8 mouse cellular contexts compared by ENCODE assay signal in the genomic region with DNA sequence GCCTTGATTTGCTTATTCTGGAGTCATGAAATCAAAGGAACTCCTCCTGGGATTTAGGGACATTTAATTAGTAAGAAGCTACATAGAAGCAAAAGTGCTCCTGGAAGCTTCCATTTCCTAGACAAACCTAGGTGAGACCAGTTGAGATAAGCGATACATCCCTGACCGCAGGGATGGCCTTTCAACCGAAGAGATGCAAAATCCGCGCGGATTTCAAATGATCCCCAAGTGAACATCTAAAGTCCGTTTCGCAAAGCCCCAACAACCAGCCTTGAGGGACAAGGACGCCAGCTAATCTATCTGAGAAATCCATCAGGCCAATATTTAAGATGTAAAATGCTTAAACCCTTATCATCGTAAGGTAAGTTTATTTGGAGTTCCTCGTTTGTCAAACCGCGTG. TPM values are rescaled to one million over a fixed set of nuclear protein-coding genes. Genes with fewer than 3 reads are reported as not detected.
DNase-seq lines count a peak whose midpoint lies in the region; ATAC-seq and TF ChIP-seq lines count a peak whose summit lies in the region.

No protein-coding gene starts in this region.

- 2% methylated on average over 13 of the region's 13 CpGs for WGBS in lung, embryonic 14.5 days
- WGBS in embryonic facial prominence, embryonic 13.5 days = 2% methylated on average over 13 of the region's 13 CpGs
- WGBS in hindbrain, embryonic 13.5 days = 1% methylated on average over 13 of the region's 13 CpGs

- H3K9ac ChIP-seq in lung, embryonic 14.5 days = peak overlapping the region; percentile 60
- peak overlapping the region; percentile 76 for H3K9ac ChIP-seq in embryonic facial prominence, embryonic 13.5 days
- peak overlapping the region; percentile 70 for H3K9ac ChIP-seq in hindbrain, embryonic 13.5 days

- DNase-seq in lung, embryonic 14.5 days = peak; percentile 44
- DNase-seq in lung, postnatal 25 days (ENCODE audit: low spot score) = no peak
- DNase-seq in lung, postnatal 10 days = peak; percentile 19
- DNase-seq in layer of hippocampus, adult 11-12 months (ENCODE audit: low spot score) = no peak
- no peak for DNase-seq in ovary, postnatal 36 days (ENCODE audit: low spot score)

- no peak for TF ChIP-seq CTCF in lung, embryonic 14.5 days (IDR thresholded peaks at IDR 0.05; ENCODE audit: low read depth)

- no peaks in the 10 kb centered on the region for H3K4me1 ChIP-seq in lung, embryonic 14.5 days (ENCODE audit: insufficient read depth)
- H3K4me1 ChIP-seq in embryonic facial prominence, embryonic 13.5 days = no peaks in the 10 kb centered on the region
- H3K4me1 ChIP-seq in hindbrain, embryonic 13.5 days (replicated peaks) = 0 out of 2 replicates have a peak, but pooled peaks cover 2% of the 10 kb centered on the region

- H3K4me2 ChIP-seq in lung, embryonic 14.5 days = peak overlapping the region; percentile 73
- peak overlapping the region; percentile 69 for H3K4me2 ChIP-seq in embryonic facial prominence, embryonic 13.5 days
- H3K4me2 ChIP-seq in hindbrain, embryonic 13.5 days = peak overlapping the region; percentile 65

- H3K27me3 ChIP-seq in lung, embryonic 14.5 days (ENCODE audit: insufficient read depth, low read length) = no peaks in the 10 kb centered on the region
- no peaks in the 10 kb centered on the region for H3K27me3 ChIP-seq in embryonic facial prominence, embryonic 13.5 days
- H3K27me3 ChIP-seq in hindbrain, embryonic 13.5 days = no peaks in the 10 kb centered on the region

- H3K36me3 ChIP-seq in lung, embryonic 14.5 days (ENCODE audit: insufficient read depth) = no peaks in the 10 kb centered on the region
- 0 out of 2 replicates have a peak, but pooled peaks cover 4% of the 10 kb centered on the region for H3K36me3 ChIP-seq in embryonic facial prominence, embryonic 13.5 days
- H3K36me3 ChIP-seq in hindbrain, embryonic 13.5 days = no peaks in the 10 kb centered on the region

- ATAC-seq in lung, embryonic 14.5 days (ENCODE audit: insufficient read depth) = no peak
- no peak for ATAC-seq in embryonic facial prominence, embryonic 13.5 days (ENCODE audit: insufficient number of reproducible peaks, insufficient read depth, low FRiP score, low TSS enrichment, low read depth)
- ATAC-seq in hindbrain, embryonic 13.5 days (ENCODE audit: low FRiP score) = no peak
- no peak for ATAC-seq in megakaryocyte progenitor cell, adult 5-6 weeks (replicated peaks; ENCODE audit: poor library complexity)

- H3K9me3 ChIP-seq in lung, embryonic 14.5 days (ENCODE audit: low read depth, low read length) = no peaks in the 10 kb centered on the region
- no peaks in the 10 kb centered on the region for H3K9me3 ChIP-seq in embryonic facial prominence, embryonic 13.5 days
- no peaks in the 10 kb centered on the region for H3K9me3 ChIP-seq in hindbrain, embryonic 13.5 days

- H3K27ac ChIP-seq in lung, embryonic 14.5 days (ENCODE audit: low read depth) = no peak overlapping the region
- no peak overlapping the region for H3K27ac ChIP-seq in embryonic facial prominence, embryonic 13.5 days
- H3K27ac ChIP-seq in hindbrain, embryonic 13.5 days = no peak overlapping the region

- H3K4me3 ChIP-seq in lung, embryonic 14.5 days (ENCODE audit: low read depth, low read length) = peak overlapping the region; percentile 64
- peak overlapping the region; percentile 63 for H3K4me3 ChIP-seq in embryonic facial prominence, embryonic 13.5 days
- H3K4me3 ChIP-seq in hindbrain, embryonic 13.5 days = peak overlapping the region; percentile 65

RNA-seq across cellular contexts. Expression of a gene that starts 0.8 kb away (rescaled TPM):
- 20.2 and 24.7 TPM in 2 replicates for polyA plus RNA-seq in lung, embryonic 14.5 days (2014; fragmentation: Nextera tagmentation; extraction: Ambion mirVana)
- polyA plus RNA-seq in embryonic facial prominence, embryonic 13.5 days (2015; fragmentation: Nextera tagmentation; extraction: Ambion mirVana) = 20.2 and 22.6 TPM in 2 replicates
- polyA plus RNA-seq in hindbrain, embryonic 13.5 days (2015; fragmentation: Nextera tagmentation; extraction: Ambion mirVana) = 8.4 and 9.9 TPM in 2 replicates
- 37.2 and 51.3 TPM in 2 replicates for total RNA-seq in megakaryocyte progenitor cell, adult 5-6 weeks (2015)
- total RNA-seq in megakaryocyte progenitor cell, adult 5-6 weeks (2017) = 16.8 and 18.3 TPM in 2 replicates

RNA-seq across cellular contexts. Expression of a gene that starts 53.3 kb away (rescaled TPM):
- polyA plus RNA-seq in lung, embryonic 14.5 days (2014; fragmentation: Nextera tagmentation; extraction: Ambion mirVana) = 0.86 and 0.96 TPM in 2 replicates
- 0.67 and 2.0 TPM in 2 replicates for polyA plus RNA-seq in embryonic facial prominence, embryonic 13.5 days (2015; fragmentation: Nextera tagmentation; extraction: Ambion mirVana)
- polyA plus RNA-seq in hindbrain, embryonic 13.5 days (2015; fragmentation: Nextera tagmentation; extraction: Ambion mirVana) = 0.36 and 0.40 TPM in 2 replicates
- not detected in 2 replicates for total RNA-seq in megakaryocyte progenitor cell, adult 5-6 weeks (2015)
- 0.24 TPM in 1 of 2 replicates, not detected in the other for total RNA-seq in megakaryocyte progenitor cell, adult 5-6 weeks (2017)

Comparison
In these comparisons a context has a peak if more than half of its experiments do, and no peak if none do; other contexts are left out.
1. DNase-seq: peak in lung, embryonic 14.5 days (single experiment) and lung, postnatal 10 days (single experiment); none in lung, postnatal 25 days (single experiment), layer of hippocampus, adult 11-12 months (single experiment) and ovary, postnatal 36 days (single experiment).
2. Peak in every context shown above with its lines, with median percentiles within 50 percentile points of each other: H3K4me2 ChIP-seq, H3K4me3 ChIP-seq and H3K9ac ChIP-seq.